Mouse (Mus musculus): ENCODE results near the gene Zmiz2.

DNA sequence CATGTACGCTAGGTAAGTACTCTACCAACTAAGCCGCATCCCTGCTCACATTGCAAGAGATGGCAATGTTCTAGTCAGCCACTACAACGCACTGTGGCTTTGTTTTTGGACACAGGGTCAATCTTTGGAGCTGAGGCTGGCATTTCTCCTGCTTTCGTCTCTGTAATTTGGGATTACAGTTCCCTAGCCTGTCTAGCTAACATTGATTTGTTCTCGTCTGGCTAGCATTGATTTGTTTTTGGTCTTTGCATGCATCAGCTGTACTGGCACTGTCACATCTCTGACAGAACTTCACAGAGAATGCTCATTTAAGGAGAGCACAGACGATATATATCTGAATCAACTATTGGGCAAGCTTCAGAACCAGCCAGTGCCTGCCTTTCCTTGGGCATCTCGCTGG is 41.3 kb downstream of the Zmiz2 start:
- TF ChIP-seq CTCF (IDR thresholded peaks at IDR 0.05) (no peak), EP300 (IDR thresholded peaks at IDR 0.05) (no peak)
